Mouse (Mus musculus) myocyte (in vitro differentiated cells): Measurements from ENCODE around the gene Dhcr24.

Experiments used
- CEBPB ChIP-seq: IDR thresholded peaks from 2 replicates; pipeline ENCODE4 v1.6.1; 2011; ENCODE audit warnings: mild to moderate bottlenecking, moderate library complexity; ENCODE audit not compliant: poor library complexity, insufficient read depth, severe bottlenecking
- E2F4 ChIP-seq: IDR thresholded peaks from one replicate; pipeline ENCODE4 v1.6.1; 2011; ENCODE audit warnings: mild to moderate bottlenecking, control low read depth, moderate library complexity; ENCODE audit not compliant: insufficient read depth
- MAX ChIP-seq: IDR thresholded peaks from one replicate; pipeline ENCODE4 v1.6.1; 2011; ENCODE audit warnings: low read depth, mild to moderate bottlenecking, control low read depth
- MYOG ChIP-seq, 3 experiments: IDR thresholded peaks; one replicate each; pipeline ENCODE4 v1.6.1; 2011; ENCODE audit warnings: control low read depth in 2 of 3, low read depth in 2 of 3, mild to moderate bottlenecking in 2 of 3; ENCODE audit not compliant: insufficient read length in 2 of 3, control insufficient read depth in 1 of 3, insufficient read depth in 1 of 3
- POLR2A ChIP-seq: IDR thresholded peaks from one replicate; pipeline ENCODE4 v1.6.1; 2011; ENCODE audit warnings: low read depth, mild to moderate bottlenecking, control low read depth, moderate library complexity; ENCODE audit not compliant: insufficient read length
- POLR2AphosphoS2 ChIP-seq: IDR thresholded peaks from one replicate; pipeline ENCODE4 v1.6.1; 2011; ENCODE audit warnings: low read depth, control low read depth; ENCODE audit not compliant: insufficient read length
- TCF12 ChIP-seq: IDR thresholded peaks from one replicate; pipeline ENCODE4 v1.6.1; 2011; ENCODE audit warnings: mild to moderate bottlenecking, control low read depth; ENCODE audit not compliant: poor library complexity, insufficient read depth, severe bottlenecking
- USF1 ChIP-seq: IDR thresholded peaks from one replicate; pipeline ENCODE4 v1.6.1; 2011; ENCODE audit warnings: low read depth, mild to moderate bottlenecking, control low read depth, moderate library complexity

GRCm38 (mm10) chr4:106575022-106575421 lies 14.2 kb downstream of the Dhcr24 start:
- TF ChIP-seq POLR2A (no peak), USF1 (no peak), CEBPB (no peak), POLR2AphosphoS2 (no peak), MAX (no peak), TCF12 (peak; percentile 71), E2F4 (no peak), MYOG (IDR thresholded peaks at IDR 0.05; ENCODE audit: control insufficient read depth in 1 of 3, insufficient read depth in 1 of 3, insufficient read length in 2 of 3, low read depth in 2 of 3) (peak; percentile 29 to 93 (median 92))
